ENCODE assay signal across 39 mouse cellular contexts in genomic region chr4:43761336-43761735, GRCm38 (mm10). TPM values are rescaled to one million over a fixed set of nuclear protein-coding genes. Genes with fewer than 3 reads are reported as not detected.
DNase-seq lines count a peak whose midpoint lies in the region; ATAC-seq and TF ChIP-seq lines count a peak whose summit lies in the region.
"Had no signal": no experiment of that assay in that cellular context is flagged by ENCODE, and none has a peak within 500 bp of the region (broad histone marks: within the 10 kb centered on the region; RNA-seq: fewer than 3 reads in every experiment).

No protein-coding gene starts in this region.

- TF ChIP-seq CTCF in kidney, postnatal 0 days (IDR thresholded peaks at IDR 0.05; ENCODE audit: low read depth), result peak; percentile 8; the same call in 1 of the 2 replicates
- 0 out of 2 replicates have a peak, but pooled peaks have one; percentile 10 for TF ChIP-seq CTCF in lung, embryonic 14.5 days (IDR thresholded peaks at IDR 0.05; ENCODE audit: low read depth)
- peak; percentile 46 for TF ChIP-seq CTCF in ES-Bruce4 (IDR thresholded peaks at IDR 0.05; ENCODE audit: low read depth, low read length)

- TF ChIP-seq EP300 in ES-Bruce4 (IDR thresholded peaks at IDR 0.05; ENCODE audit: insufficient read depth, low read depth, low read length), result no peak

- H3K36me3 ChIP-seq in kidney, postnatal 0 days (ENCODE audit: insufficient read depth, low read length), result no peaks in the 10 kb centered on the region
- H3K36me3 ChIP-seq in lung, embryonic 14.5 days (ENCODE audit: insufficient read depth), result no peaks in the 10 kb centered on the region
- no peaks in the 10 kb centered on the region for H3K36me3 ChIP-seq in ES-Bruce4 (ENCODE audit: control insufficient read depth, insufficient read depth, low read length, poor library complexity, severe bottlenecking)
- no peaks in the 10 kb centered on the region for H3K36me3 ChIP-seq in midbrain, embryonic 16.5 days (ENCODE audit: control insufficient read depth, insufficient read depth, low read length)
- H3K36me3 ChIP-seq: embryonic facial prominence, embryonic 10.5 days; embryonic facial prominence, embryonic 15.5 days; forebrain, embryonic 12.5 days; hindbrain, embryonic 12.5 days; kidney, embryonic 15.5 days; midbrain, embryonic 13.5 days; stomach, embryonic 15.5 days had no signal

- no peaks in the 10 kb centered on the region for H3K27me3 ChIP-seq in kidney, postnatal 0 days (ENCODE audit: insufficient read depth, low read length)
- H3K27me3 ChIP-seq in lung, embryonic 14.5 days (ENCODE audit: insufficient read depth, low read length), result no peaks in the 10 kb centered on the region
- no peaks in the 10 kb centered on the region for H3K27me3 ChIP-seq in ES-Bruce4 (ENCODE audit: control insufficient read depth, insufficient read depth, low read length, poor library complexity, severe bottlenecking)
- no peaks in the 10 kb centered on the region; the same call in 1 of the 2 replicates for H3K27me3 ChIP-seq in midbrain, embryonic 16.5 days (ENCODE audit: control insufficient read depth, insufficient read depth, low read depth, low read length)
- H3K27me3 ChIP-seq: embryonic facial prominence, embryonic 15.5 days; forebrain, embryonic 12.5 days; hindbrain, embryonic 12.5 days; midbrain, embryonic 13.5 days; stomach, embryonic 15.5 days had no signal

- H3K9me3 ChIP-seq in kidney, postnatal 0 days (replicated peaks; ENCODE audit: low read length), result no peaks in the 10 kb centered on the region
- no peaks in the 10 kb centered on the region for H3K9me3 ChIP-seq in lung, embryonic 14.5 days (ENCODE audit: low read depth, low read length)
- H3K9me3 ChIP-seq in ES-Bruce4 (replicated peaks; ENCODE audit: control insufficient read depth, insufficient read depth, low read length, poor library complexity, severe bottlenecking), result no peaks in the 10 kb centered on the region
- H3K9me3 ChIP-seq in midbrain, embryonic 16.5 days (replicated peaks; ENCODE audit: control insufficient read depth, low read length, poor library complexity, severe bottlenecking), result no peaks in the 10 kb centered on the region
- H3K9me3 ChIP-seq: embryonic facial prominence, embryonic 10.5 days; embryonic facial prominence, embryonic 15.5 days; forebrain, embryonic 12.5 days; hindbrain, embryonic 12.5 days; kidney, embryonic 15.5 days; midbrain, embryonic 13.5 days; stomach, embryonic 15.5 days had no signal

- DNase-seq in kidney, postnatal 0 days (ENCODE audit: low spot score), result no peak
- DNase-seq in kidney, postnatal 36 days, result no peak
- DNase-seq in lung, embryonic 14.5 days, result no peak
- no peak for DNase-seq in lung, postnatal 25 days (ENCODE audit: low spot score)
- peak; percentile 63 for DNase-seq in R1 (ENCODE audit: low read depth, low spot score)
- DNase-seq in gastrocnemius, postnatal 25 days, result no peak
- DNase-seq: adrenal gland, postnatal 10 days; B cell, adult 2 months; cerebellum, adult 8-10 months; cerebellum, postnatal 25 days; forebrain, postnatal 0 days; heart, postnatal 36 days; kidney, adult 11 months; liver; lung, adult 18-20 months; thymus, adult 2 months; thymus, postnatal 4 days had no signal

- TF ChIP-seq POLR2A in ES-Bruce4 (IDR thresholded peaks at IDR 0.05; ENCODE audit: insufficient read depth, low read length), result no peak

- no peak overlapping the region for H3K27ac ChIP-seq in kidney, postnatal 0 days
- no peak overlapping the region for H3K27ac ChIP-seq in lung, embryonic 14.5 days (ENCODE audit: low read depth)
- H3K27ac ChIP-seq in ES-Bruce4 (ENCODE audit: insufficient read depth, low read length), result no peak overlapping the region
- no peak overlapping the region for H3K27ac ChIP-seq in midbrain, embryonic 16.5 days (ENCODE audit: low read length)
- H3K27ac ChIP-seq: embryonic facial prominence, embryonic 10.5 days; embryonic facial prominence, embryonic 15.5 days; forebrain, embryonic 12.5 days; hindbrain, embryonic 12.5 days; kidney, embryonic 15.5 days; macrophage; midbrain, embryonic 13.5 days; stomach, embryonic 15.5 days had no signal

- H3K4me2 ChIP-seq in kidney, postnatal 0 days (ENCODE audit: low read length), result no peak overlapping the region
- H3K4me2 ChIP-seq in lung, embryonic 14.5 days, result no peak overlapping the region
- no peak overlapping the region for H3K4me2 ChIP-seq in midbrain, embryonic 16.5 days (ENCODE audit: low read length)
- H3K4me2 ChIP-seq: embryonic facial prominence, embryonic 15.5 days; forebrain, embryonic 12.5 days; heart, embryonic 11.5 days; hindbrain, embryonic 12.5 days; kidney, embryonic 15.5 days; midbrain, embryonic 13.5 days; stomach, embryonic 15.5 days had no signal

- no peak overlapping the region for H3K9ac ChIP-seq in kidney, postnatal 0 days (ENCODE audit: low read depth, low read length)
- no peak overlapping the region for H3K9ac ChIP-seq in lung, embryonic 14.5 days
- H3K9ac ChIP-seq in ES-Bruce4 (ENCODE audit: low read depth, poor library complexity, severe bottlenecking), result no peak overlapping the region
- no peak overlapping the region for H3K9ac ChIP-seq in midbrain, embryonic 16.5 days (ENCODE audit: low read depth, low read length)
- H3K9ac ChIP-seq: embryonic facial prominence, embryonic 15.5 days; forebrain, embryonic 12.5 days; forebrain, postnatal 0 days; hindbrain, embryonic 12.5 days; kidney, embryonic 15.5 days; midbrain, embryonic 13.5 days; stomach, embryonic 15.5 days had no signal

- peaks cover 4% of the 10 kb centered on the region; the same call in 1 of the 2 replicates for H3K4me1 ChIP-seq in kidney, postnatal 0 days (replicated peaks; ENCODE audit: insufficient read depth, low read length)
- H3K4me1 ChIP-seq in lung, embryonic 14.5 days (ENCODE audit: insufficient read depth), result no peaks in the 10 kb centered on the region
- no peaks in the 10 kb centered on the region for H3K4me1 ChIP-seq in ES-Bruce4 (ENCODE audit: control insufficient read depth, insufficient read depth, low read length)
- no peaks in the 10 kb centered on the region for H3K4me1 ChIP-seq in midbrain, embryonic 16.5 days (ENCODE audit: control insufficient read depth, insufficient read depth, low read length)
- H3K4me1 ChIP-seq: forebrain, embryonic 12.5 days; hindbrain, embryonic 12.5 days; midbrain, embryonic 13.5 days; stomach, embryonic 15.5 days had no signal

- ATAC-seq in kidney, postnatal 0 days (replicated peaks; ENCODE audit: low FRiP score, low read depth), result no peak
- no peak for ATAC-seq in lung, embryonic 14.5 days (ENCODE audit: insufficient read depth)
- ATAC-seq in midbrain, embryonic 16.5 days, result no peak
- ATAC-seq: forebrain, postnatal 0 days; midbrain, embryonic 13.5 days had no signal

- H3K4me3 ChIP-seq in kidney, postnatal 0 days (replicated peaks; ENCODE audit: low read depth, low read length), result no peak overlapping the region
- H3K4me3 ChIP-seq in lung, embryonic 14.5 days (ENCODE audit: low read depth, low read length), result no peak overlapping the region
- no peak overlapping the region for H3K4me3 ChIP-seq in ES-Bruce4 (ENCODE audit: low read depth, low read length)
- H3K4me3 ChIP-seq in midbrain, embryonic 16.5 days (ENCODE audit: low read depth, low read length), result no peak overlapping the region
- H3K4me3 ChIP-seq: embryonic facial prominence, embryonic 10.5 days; embryonic facial prominence, embryonic 15.5 days; forebrain, embryonic 12.5 days; hindbrain, embryonic 12.5 days; kidney, embryonic 15.5 days; midbrain, embryonic 13.5 days; stomach, embryonic 15.5 days had no signal

- 84% methylated on average over 2 of the region's 2 CpGs for WGBS in kidney, postnatal 0 days
- WGBS in lung, embryonic 14.5 days, result 70% methylated on average over 2 of the region's 2 CpGs
- WGBS in midbrain, embryonic 16.5 days, result 75% methylated on average over 2 of the region's 2 CpGs

RNA-seq across cellular contexts. Expression of gene Olfr159, which starts 9.5 kb away (rescaled TPM):
- polyA plus RNA-seq in kidney, postnatal 0 days (2015; fragmentation: Nextera tagmentation; extraction: Ambion mirVana), result not detected in 2 replicates
- polyA plus RNA-seq in lung, embryonic 14.5 days (2014; fragmentation: Nextera tagmentation; extraction: Ambion mirVana), result not detected in 2 replicates
- polyA plus RNA-seq in ES-Bruce4 (2011; ENCODE audit: insufficient read depth, insufficient read length, low read depth, missing spikeins), result not detected in 2 replicates
- not detected for total RNA-seq in gastrocnemius, postnatal 25 days (2021)
- polyA plus RNA-seq in midbrain, embryonic 16.5 days (2015; fragmentation: Nextera tagmentation; extraction: Ambion mirVana), result not detected in 2 replicates
- total RNA-seq: adrenal gland, postnatal 10 days; forebrain, postnatal 0 days; gastrocnemius, adult 8-10 months; heart, postnatal 36 days; layer of hippocampus, postnatal 10 days; left cerebral cortex, adult 18-20 months; left cerebral cortex, postnatal 14 days; megakaryocyte-erythroid progenitor cell, adult 5-6 weeks; monocyte, adult 5-6 weeks had no signal
- polyA plus RNA-seq: embryonic facial prominence, embryonic 10.5 days; embryonic facial prominence, embryonic 15.5 days; forebrain, embryonic 12.5 days; forebrain, postnatal 0 days; gonadal fat pad, adult 2 months; heart, embryonic 11.5 days; heart, embryonic 16.5 days; hindbrain, embryonic 12.5 days; kidney, embryonic 15.5 days; large intestine, adult 2 months; limb, embryonic 11.5 days; macrophage; midbrain, embryonic 13.5 days; neural tube, embryonic 14.5 days; stomach, embryonic 15.5 days; thymus, adult 2 months had no signal

RNA-seq across cellular contexts. Expression of gene Spaar, which starts 31.5 kb away (rescaled TPM):
- polyA plus RNA-seq in kidney, postnatal 0 days (2015; fragmentation: Nextera tagmentation; extraction: Ambion mirVana), result 0.40 and 0.43 TPM in 2 replicates
- polyA plus RNA-seq in lung, embryonic 14.5 days (2014; fragmentation: Nextera tagmentation; extraction: Ambion mirVana), result 0.28 and 0.38 TPM in 2 replicates
- 0.51 TPM in 1 of 2 replicates, not detected in the other for polyA plus RNA-seq in ES-Bruce4 (2011; ENCODE audit: insufficient read depth, insufficient read length, low read depth, missing spikeins)
- total RNA-seq in gastrocnemius, postnatal 25 days (2021), result 1 to 10 TPM; 1.3 to 1.5 TPM
- 0.15 TPM in 1 of 2 replicates, not detected in the other for polyA plus RNA-seq in midbrain, embryonic 16.5 days (2015; fragmentation: Nextera tagmentation; extraction: Ambion mirVana)
- total RNA-seq: megakaryocyte-erythroid progenitor cell, adult 5-6 weeks; monocyte, adult 5-6 weeks had no signal
- polyA plus RNA-seq: embryonic facial prominence, embryonic 10.5 days; forebrain, embryonic 12.5 days; macrophage; midbrain, embryonic 13.5 days; neural tube, embryonic 14.5 days had no signal

RNA-seq across cellular contexts. Expression of gene Hrct1, which starts 34.3 kb away (rescaled TPM):
- polyA plus RNA-seq in kidney, postnatal 0 days (2015; fragmentation: Nextera tagmentation; extraction: Ambion mirVana), result 2.7 and 3.2 TPM in 2 replicates
- polyA plus RNA-seq in lung, embryonic 14.5 days (2014; fragmentation: Nextera tagmentation; extraction: Ambion mirVana), result 0.58 and 0.93 TPM in 2 replicates
- not detected in 2 replicates for polyA plus RNA-seq in ES-Bruce4 (2011; ENCODE audit: insufficient read depth, insufficient read length, low read depth, missing spikeins)
- total RNA-seq in gastrocnemius, postnatal 25 days (2021), result 1 to 10 TPM; 1.4 to 2.3 TPM
- 0.29 and 0.34 TPM in 2 replicates for polyA plus RNA-seq in midbrain, embryonic 16.5 days (2015; fragmentation: Nextera tagmentation; extraction: Ambion mirVana)
- total RNA-seq: megakaryocyte-erythroid progenitor cell, adult 5-6 weeks; monocyte, adult 5-6 weeks had no signal
- polyA plus RNA-seq: embryonic facial prominence, embryonic 10.5 days; forebrain, embryonic 12.5 days; macrophage had no signal

RNA-seq across cellular contexts. Expression of gene Olfr71, which starts 51.3 kb away (rescaled TPM):
- polyA plus RNA-seq in kidney, postnatal 0 days (2015; fragmentation: Nextera tagmentation; extraction: Ambion mirVana), result not detected in 2 replicates
- polyA plus RNA-seq in lung, embryonic 14.5 days (2014; fragmentation: Nextera tagmentation; extraction: Ambion mirVana), result not detected in 2 replicates
- polyA plus RNA-seq in ES-Bruce4 (2011; ENCODE audit: insufficient read depth, insufficient read length, low read depth, missing spikeins), result not detected in 2 replicates
- not detected for total RNA-seq in gastrocnemius, postnatal 25 days (2021)
- 0.06 TPM in 1 of 2 replicates, not detected in the other for polyA plus RNA-seq in midbrain, embryonic 16.5 days (2015; fragmentation: Nextera tagmentation; extraction: Ambion mirVana)
- total RNA-seq: adrenal gland, postnatal 10 days; forebrain, postnatal 0 days; gastrocnemius, adult 8-10 months; heart, postnatal 36 days; layer of hippocampus, postnatal 10 days; left cerebral cortex, postnatal 14 days; megakaryocyte-erythroid progenitor cell, adult 5-6 weeks; monocyte, adult 5-6 weeks had no signal
- polyA plus RNA-seq: embryonic facial prominence, embryonic 10.5 days; embryonic facial prominence, embryonic 15.5 days; forebrain, postnatal 0 days; gonadal fat pad, adult 2 months; heart, embryonic 11.5 days; heart, embryonic 16.5 days; hindbrain, embryonic 12.5 days; kidney, embryonic 15.5 days; large intestine, adult 2 months; limb, embryonic 11.5 days; macrophage; neural tube, embryonic 14.5 days; stomach, embryonic 15.5 days; thymus, adult 2 months had no signal
